Mouse (Mus musculus): Measurements from ENCODE around the gene Rps6.

Rps6 gene

DNA sequence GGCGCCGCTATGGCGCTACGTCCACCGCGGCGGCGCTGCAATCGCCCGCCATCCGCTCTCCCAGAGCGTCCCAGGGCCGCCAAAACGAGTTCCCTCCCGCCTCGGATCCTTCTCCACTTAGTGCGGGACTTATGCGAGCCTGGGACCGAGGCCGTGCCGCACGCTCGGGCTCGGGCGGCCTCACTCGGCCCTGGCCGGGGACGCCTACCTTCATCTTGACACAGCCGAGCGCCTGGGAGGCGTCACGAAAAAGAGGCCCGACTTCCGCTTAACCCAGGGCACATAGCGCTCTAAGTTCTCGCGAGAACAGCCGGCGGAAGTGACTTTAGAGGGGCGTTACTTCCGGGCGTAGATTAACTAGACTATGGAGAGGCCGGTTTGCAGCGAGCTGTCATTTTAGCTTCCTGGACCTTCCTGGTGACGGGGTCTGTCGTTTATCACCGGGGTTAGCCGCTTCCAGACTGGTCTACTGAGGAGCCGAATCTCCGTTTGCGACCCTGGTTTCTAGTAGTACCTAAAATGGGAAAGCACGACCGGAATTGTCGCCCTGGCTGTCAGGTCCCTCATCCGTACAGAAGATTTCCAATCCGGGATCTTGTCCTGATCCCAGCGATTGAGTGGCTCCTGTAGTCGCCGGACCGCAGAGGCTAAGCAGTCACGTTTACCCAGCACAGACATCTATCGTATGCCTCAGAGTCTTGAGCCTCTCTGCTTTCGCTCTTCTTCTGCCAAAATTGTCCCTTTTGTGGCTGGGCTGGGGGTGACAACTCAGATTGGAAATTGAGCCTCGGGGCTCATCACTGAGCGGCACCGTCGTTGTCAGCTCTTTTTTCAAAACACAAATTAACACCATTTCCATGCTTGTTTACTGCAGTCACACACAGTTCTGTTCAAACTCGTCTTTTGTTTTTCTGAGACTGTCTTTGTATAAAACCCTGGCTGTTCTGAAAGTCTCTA, at the start of gene Rps6:
Gene Rps6, minus strand, starts transcription at position 300 of the 957 bp plus-strand sequence.
- in situ Hi-C loops (cut with MboI, MseI): no loop called here

DNA sequence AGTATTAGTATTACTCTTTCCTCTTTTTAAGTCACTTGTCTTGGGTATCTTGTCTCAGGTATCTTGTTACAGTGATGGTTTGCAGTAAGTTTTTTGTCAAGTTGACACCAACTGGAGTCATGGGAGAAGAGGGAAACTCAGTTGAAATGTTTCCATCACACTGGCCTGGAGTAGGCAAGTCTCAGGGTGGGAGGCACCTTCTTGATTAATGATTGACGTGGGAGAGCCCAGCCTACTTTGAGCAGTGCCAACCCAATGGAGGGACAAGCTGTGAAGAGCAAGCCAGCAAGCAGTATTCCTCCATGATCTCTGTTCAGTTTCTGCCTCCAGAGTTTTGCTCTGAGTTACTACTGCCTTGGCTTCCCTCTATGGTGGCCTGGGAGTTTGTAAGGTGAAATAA, 48.7 kb upstream of the Rps6 start:
- in situ Hi-C loops (cut with MboI, MseI): no loop called here

- in situ Hi-C loops (cut with MboI, MseI): no loop called here
These were observed 47.8 kb upstream of the Rps6 start for GRCm38 (mm10) chr4:86904969-86905368.

DNA sequence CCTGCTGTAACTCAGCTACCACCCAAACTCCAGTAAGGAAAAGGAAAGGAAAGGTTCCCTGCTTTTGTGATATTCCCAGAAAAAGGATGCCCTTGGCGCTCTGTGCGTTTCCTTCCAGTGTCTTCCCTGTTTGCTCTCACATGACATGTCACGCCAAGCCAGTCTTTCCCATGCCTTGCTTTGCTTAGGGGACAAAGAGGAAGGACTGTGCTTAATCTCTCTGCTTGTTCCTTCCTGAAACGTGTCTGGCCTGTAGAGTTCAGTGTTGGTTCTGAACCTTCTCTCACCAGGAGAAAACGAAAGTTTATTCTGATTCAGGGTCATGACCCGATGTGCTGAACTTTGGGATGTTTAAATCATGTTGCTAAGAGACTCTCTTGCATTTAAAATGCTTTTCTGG, 45.1 kb upstream of the Rps6 start:
- in situ Hi-C loops (cut with MboI, MseI): no loop called here

- in situ Hi-C loops (cut with MboI, MseI): loop anchor here in 1 of 2 experiments (25.0 kb wide), 1 partner anchor 1913 kb away; the partner anchor contains the start of genes Gm13287, Gm13288, Ifna11 and Ifna7
These were observed 41.7 kb upstream of the Rps6 start for GRCm38 (mm10) chr4:86898791-86899474.

GRCm38 (mm10) chr4:86897411-86897810, 40.2 kb upstream of the Rps6 start:
- in situ Hi-C loops (cut with MboI, MseI): loop anchor here in 1 of 2 experiments (25.0 kb wide), 1 partner anchor 1915 kb away; the partner anchor contains the start of genes Gm13287, Gm13288, Ifna11 and Ifna7

DNA sequence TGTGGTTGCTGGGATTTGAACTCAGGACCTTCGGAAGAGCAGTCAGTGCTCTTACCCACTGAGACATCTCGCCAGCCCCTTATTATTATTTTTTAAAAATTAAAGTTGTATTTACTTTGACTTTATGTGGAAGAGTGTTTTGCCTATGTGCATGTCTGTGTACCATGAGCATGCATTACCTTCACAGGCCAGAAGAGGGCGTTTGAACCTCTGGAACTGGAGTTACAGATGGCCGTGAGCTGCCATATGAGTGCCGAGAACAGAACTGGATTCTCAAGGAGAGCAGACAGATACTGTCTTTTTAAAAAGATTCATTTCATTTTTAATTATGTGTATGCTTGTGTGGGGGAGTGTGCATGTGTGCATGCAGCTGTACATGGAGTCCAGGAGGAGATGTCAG, 30.7 kb upstream of the Rps6 start:
- in situ Hi-C loops (cut with MboI, MseI): loop anchor here in 1 of 2 experiments (25.0 kb wide), 1 partner anchor 1924 kb away; the partner anchor contains the start of genes Gm13287, Gm13288, Ifna11 and Ifna7

DNA sequence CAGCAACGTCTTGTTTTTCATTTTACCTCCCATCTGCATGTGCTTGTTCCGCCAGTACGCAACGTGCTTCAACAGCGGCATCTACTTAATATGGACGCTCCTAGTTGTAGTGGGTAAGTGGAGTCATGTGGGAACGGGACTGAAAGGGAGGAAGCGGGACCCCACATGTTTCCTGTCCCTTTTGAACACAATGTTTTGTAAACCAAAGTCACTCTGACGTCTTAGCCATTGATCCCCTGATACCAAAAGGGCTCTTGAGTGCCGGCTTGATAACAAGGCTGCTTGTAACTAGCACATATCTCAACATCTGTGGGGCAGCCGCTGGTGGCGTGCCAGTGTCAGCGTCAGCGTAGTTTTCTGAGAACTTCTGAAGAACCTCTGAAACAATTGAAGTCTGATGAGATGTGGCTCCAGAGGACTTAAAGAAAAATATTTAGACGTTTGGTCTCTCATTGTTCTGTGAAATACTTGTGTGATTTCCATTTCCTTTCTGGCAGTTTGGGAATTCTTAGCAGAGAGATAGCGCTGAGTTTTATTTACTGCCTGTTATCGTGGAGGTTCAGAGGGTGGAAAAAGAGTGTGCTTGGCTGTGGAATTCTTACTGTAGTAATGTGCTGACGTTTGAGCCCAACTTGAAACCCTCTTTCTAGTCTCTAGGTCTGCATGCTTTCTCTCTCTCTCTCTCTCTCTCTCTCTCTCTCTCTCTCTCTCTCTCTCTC, 29.1 kb upstream of the Rps6 start:
- in situ Hi-C loops (cut with MboI, MseI): loop anchor here in 1 of 2 experiments (25.0 kb wide), 1 partner anchor 1926 kb away; the partner anchor contains the start of genes Gm13287, Gm13288, Ifna11 and Ifna7

DNA sequence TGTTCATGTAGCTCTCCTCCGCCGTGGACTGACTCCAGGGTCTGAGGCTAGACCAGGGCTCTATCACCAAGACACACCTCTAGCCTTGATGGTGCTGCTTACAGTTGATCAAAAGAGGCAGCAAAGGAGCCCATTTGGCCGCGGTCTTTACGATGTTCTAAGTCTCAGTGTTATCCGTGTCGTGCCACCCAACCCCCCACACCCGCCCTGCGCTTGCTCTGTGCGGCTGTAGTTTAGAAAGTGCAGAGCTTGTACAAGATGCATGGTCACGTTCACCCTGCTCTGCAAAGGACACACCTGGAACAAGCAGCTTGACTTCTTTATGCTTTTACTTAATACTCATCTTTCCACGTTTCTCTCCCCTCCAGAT, 28.6 kb upstream of the Rps6 start:
- in situ Hi-C loops (cut with MboI, MseI): loop anchor here in 1 of 2 experiments (25.0 kb wide), 1 partner anchor 1927 kb away; the partner anchor contains the start of genes Gm13287, Gm13288, Ifna11 and Ifna7

GRCm38 (mm10) chr4:86884945-86885344, 27.7 kb upstream of the Rps6 start:
- in situ Hi-C loops (cut with MboI, MseI): loop anchor here in 1 of 2 experiments (25.0 kb wide), 1 partner anchor 1927 kb away; the partner anchor contains the start of genes Gm13287, Gm13288, Ifna11 and Ifna7

DNA sequence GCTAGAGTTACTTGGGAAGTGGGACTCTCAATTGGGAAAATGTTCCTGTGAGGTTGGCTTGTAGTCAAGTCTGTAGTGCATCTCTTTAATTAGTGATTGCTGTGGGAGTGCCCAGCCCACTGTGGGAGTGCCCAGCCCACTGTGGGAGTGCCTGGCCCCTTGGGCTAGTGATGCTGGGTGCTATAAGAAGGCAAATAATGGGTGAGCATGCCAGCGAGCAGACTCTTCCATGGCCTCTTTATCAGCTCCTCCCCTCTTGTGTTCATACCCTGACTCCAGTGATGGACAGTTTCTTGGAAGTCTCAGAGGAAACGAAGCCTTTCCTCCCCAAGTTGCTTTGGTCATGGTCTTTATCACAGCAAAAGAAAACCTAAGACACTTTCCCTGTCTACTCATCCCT, 25.2 kb upstream of the Rps6 start:
- in situ Hi-C loops (cut with MboI, MseI): loop anchor here in 1 of 2 experiments (25.0 kb wide), 1 partner anchor 1930 kb away; the partner anchor contains the start of genes Gm13287, Gm13288, Ifna11 and Ifna7

GRCm38 (mm10) chr4:86881178-86881577, 24.0 kb upstream of the Rps6 start:
- in situ Hi-C loops (cut with MboI, MseI): loop anchor here in 1 of 2 experiments (25.0 kb wide), 1 partner anchor 1931 kb away; the partner anchor contains the start of genes Gm13287, Gm13288, Ifna11 and Ifna7

GRCm38 (mm10) chr4:86879477-86879876, 22.3 kb upstream of the Rps6 start:
- in situ Hi-C loops (cut with MboI, MseI): loop anchor here in 1 of 2 experiments (25.0 kb wide), 1 partner anchor 1933 kb away; the partner anchor contains the start of genes Gm13287, Gm13288, Ifna11 and Ifna7

DNA sequence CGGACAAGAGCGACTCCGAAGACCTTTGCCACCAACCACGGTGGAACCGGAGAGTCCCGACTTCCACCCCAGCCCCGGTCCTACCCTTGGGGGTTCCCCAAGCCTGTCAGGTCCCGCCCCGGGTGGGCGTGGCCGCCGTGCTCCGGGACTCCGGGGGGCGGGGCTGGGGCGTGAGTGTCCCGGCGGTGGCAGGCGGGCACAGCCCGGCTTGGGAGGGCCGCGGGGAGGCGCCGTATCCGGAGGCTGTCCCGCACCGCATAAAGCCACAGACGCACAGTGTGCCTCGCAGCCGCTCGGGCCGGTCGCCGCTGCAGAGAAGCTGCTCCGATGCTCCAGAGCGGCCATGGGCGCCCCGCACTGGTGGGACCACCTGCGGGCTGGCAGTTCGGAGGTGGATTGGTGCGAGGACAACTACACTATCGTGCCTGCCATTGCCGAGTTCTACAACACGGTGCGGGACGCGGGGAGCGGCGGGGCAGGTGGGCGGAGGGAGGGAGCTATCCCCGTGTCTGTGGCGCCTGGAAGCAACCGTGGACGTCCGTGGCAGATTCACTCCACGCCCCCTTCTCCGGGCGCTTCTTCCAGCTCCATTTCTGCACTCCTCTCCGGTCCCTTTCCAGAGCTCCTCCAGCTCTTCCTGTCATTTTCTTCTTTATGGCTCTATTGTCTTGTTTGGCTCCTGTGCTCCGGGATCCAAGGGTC, 17.1 kb upstream of the Rps6 start, which contains the start of gene Acer2:
Gene Acer2, plus strand, starts transcription at position 251 of the 702 bp plus-strand sequence.
- in situ Hi-C loops (cut with MboI, MseI): no loop called here

- in situ Hi-C loops (cut with MboI, MseI): no loop called here
These were observed 15.9 kb upstream of the Rps6 start for GRCm38 (mm10) chr4:86873072-86873471.

DNA sequence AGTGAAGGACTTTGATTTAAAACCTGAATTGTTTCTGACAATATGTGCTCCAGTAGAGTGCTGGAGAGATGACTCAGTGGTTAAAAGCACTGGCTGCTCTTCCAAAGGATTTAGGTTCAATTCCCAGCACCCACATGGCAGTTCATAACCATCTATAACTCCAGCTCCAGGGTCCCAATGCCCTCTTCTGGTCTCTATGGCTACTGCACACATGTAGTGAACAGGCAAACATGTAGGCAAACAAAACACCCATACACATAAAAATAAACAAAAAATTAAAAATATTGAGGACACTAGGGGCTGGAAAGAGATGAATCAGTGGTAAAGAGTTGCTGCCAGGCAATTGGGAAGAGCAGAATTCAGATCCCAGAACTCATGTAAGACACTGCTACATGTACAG, 14.8 kb upstream of the Rps6 start:
- in situ Hi-C loops (cut with MboI, MseI): no loop called here

- in situ Hi-C loops (cut with MboI, MseI): no loop called here
These were observed 6.9 kb upstream of the Rps6 start for GRCm38 (mm10) chr4:86864087-86864486.

- in situ Hi-C loops (cut with MboI, MseI): no loop called here
These were observed 843 bp upstream of the Rps6 start for GRCm38 (mm10) chr4:86858070-86858440.

DNA sequence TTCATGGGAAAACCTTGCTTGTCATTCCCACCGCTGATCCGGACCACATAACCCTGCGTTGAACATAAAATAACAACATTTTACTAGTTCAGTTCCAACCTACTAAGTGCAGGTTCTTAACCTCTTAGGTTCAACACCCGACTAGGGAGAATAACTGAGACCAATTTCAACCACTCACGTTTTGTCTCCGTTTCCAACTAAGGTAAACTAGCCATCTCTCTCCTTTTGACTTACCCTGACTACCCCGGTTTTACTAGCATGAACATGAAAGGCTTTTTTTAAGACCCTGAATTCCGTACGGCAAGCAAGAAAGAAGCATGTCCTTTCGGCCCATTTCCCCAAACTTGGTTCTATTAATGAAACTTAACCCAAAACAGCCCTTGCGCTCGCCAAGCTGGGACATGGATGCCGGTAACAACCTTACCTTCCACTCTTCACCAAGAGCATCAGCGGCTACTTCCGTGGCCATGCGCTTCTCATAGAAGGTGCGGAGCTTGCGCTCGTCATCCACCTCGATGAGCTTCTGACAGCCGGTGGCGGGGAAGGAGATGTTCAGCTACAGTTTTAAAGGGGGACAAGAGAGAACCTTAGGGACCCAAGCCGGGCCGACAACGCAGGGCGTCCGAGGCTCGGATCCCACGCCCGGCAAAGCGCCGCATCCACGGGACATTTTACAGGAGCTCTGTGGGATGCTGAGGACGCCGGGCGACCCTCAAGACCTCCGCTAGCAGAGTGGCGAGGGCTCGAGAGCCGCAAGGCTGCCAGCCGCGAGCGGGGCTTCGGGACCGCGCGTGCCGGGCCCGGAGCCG, 704 bp downstream of the Rps6 start:
- in situ Hi-C loops (cut with MboI, MseI): no loop called here

Data from T-helper 17 cell (primary cell).